In the genomic region with DNA sequence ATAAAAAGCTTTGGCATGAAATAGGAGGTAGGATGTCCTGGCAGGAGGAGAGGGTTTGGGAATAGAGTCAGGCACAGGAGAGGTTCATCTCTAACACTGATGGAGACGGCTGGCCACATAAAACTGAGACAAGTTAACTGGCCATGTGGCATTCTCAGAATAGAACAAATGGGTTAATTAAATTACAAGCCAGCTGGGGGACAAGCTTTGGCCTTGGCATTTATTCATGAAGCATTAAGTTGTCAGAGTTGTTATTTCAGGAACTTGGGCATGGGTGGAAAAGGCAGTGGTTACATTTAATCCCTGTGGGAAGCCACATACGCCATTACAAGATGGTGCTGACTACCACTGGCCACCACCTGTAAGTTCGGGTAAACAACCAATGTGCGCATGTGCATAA, we compare ENCODE assay signal across 38 mouse cellular contexts. TPM values are rescaled to one million over a fixed set of nuclear protein-coding genes. Genes with fewer than 3 reads are reported as not detected.
"Had no signal": no experiment of that assay in that cellular context is flagged by ENCODE, and none has a peak within 500 bp of the region (broad histone marks: within the 10 kb centered on the region; RNA-seq: fewer than 3 reads in every experiment).

No protein-coding gene starts in this region.

- H3K9ac ChIP-seq: heart, embryonic 12.5 days; hindbrain, embryonic 12.5 days; hindbrain, embryonic 14.5 days; intestine, embryonic 15.5 days; limb, embryonic 12.5 days; liver, embryonic 13.5 days had no signal

- H3K9me3 ChIP-seq: heart, embryonic 10.5 days; heart, embryonic 12.5 days; hindbrain, embryonic 10.5 days; hindbrain, embryonic 12.5 days; intestine, embryonic 15.5 days; limb, embryonic 10.5 days; limb, embryonic 12.5 days; liver, embryonic 13.5 days had no signal

- ATAC-seq: hindbrain, embryonic 16.5 days; inflammation-experienced regulatory T-cells, adult 6 months; intestine, embryonic 15.5 days; intestine, postnatal 0 days had no signal

- H3K4me2 ChIP-seq: heart, embryonic 12.5 days; hindbrain, embryonic 12.5 days; hindbrain, embryonic 14.5 days; intestine, embryonic 15.5 days; limb, embryonic 12.5 days; liver, embryonic 11.5 days; liver, embryonic 13.5 days had no signal

- DNase-seq: gastrocnemius, adult 2 months; gastrocnemius, postnatal 10 days; gastrocnemius, postnatal 25 days; heart, adult 18-20 months; heart, postnatal 10 days; heart, postnatal 4 days; kidney, adult 18-20 months; kidney, adult 8-10 months; kidney, postnatal 10 days; kidney, postnatal 25 days; kidney, postnatal 4 days; liver; liver, embryonic 13.5 days had no signal

- H3K36me3 ChIP-seq: heart, embryonic 10.5 days; heart, embryonic 12.5 days; hindbrain, embryonic 10.5 days; hindbrain, embryonic 12.5 days; intestine, embryonic 15.5 days; limb, embryonic 10.5 days; limb, embryonic 12.5 days; liver, embryonic 13.5 days had no signal

- H3K4me3 ChIP-seq: gastrocnemius, adult 2 months; heart, embryonic 10.5 days; heart, embryonic 12.5 days; hindbrain, embryonic 10.5 days; hindbrain, embryonic 12.5 days; intestine, embryonic 15.5 days; layer of hippocampus, adult 2 months; left cerebral cortex, adult 2 months; limb, embryonic 10.5 days; limb, embryonic 12.5 days; liver, embryonic 13.5 days had no signal

- H3K27ac ChIP-seq: gastrocnemius, adult 2 months; heart, embryonic 10.5 days; hindbrain, embryonic 10.5 days; hindbrain, embryonic 12.5 days; hindbrain, embryonic 14.5 days; intestine, embryonic 15.5 days; layer of hippocampus, adult 2 months; left cerebral cortex, adult 2 months; limb, embryonic 10.5 days; limb, embryonic 12.5 days; liver, embryonic 13.5 days had no signal

RNA-seq across cellular contexts. Expression of gene Ttll8, which starts 3.0 kb away (rescaled TPM):
- total RNA-seq: gastrocnemius, adult 2 months; gastrocnemius, postnatal 10 days; gastrocnemius, postnatal 25 days; granulocyte monocyte progenitor cell, adult 5-6 weeks; heart, adult 18-20 months; heart, adult 8-10 months; heart, postnatal 10 days; heart, postnatal 25 days; heart, postnatal 4 days had no signal
- polyA plus RNA-seq: heart, embryonic 10.5 days; heart, embryonic 12.5 days; heart, embryonic 14.5 days; heart, embryonic 16.5 days; hindbrain, embryonic 12.5 days; hindbrain, embryonic 14.5 days; inflammation-experienced regulatory T-cells, adult 6 months; intestine, embryonic 15.5 days; intestine, postnatal 0 days; kidney, embryonic 14.5 days; kidney, embryonic 16.5 days; limb, embryonic 10.5 days; limb, embryonic 12.5 days; liver, embryonic 11.5 days; liver, embryonic 13.5 days had no signal

RNA-seq across cellular contexts. Expression of gene Mlc1, which starts 27.6 kb away (rescaled TPM):
- total RNA-seq: gastrocnemius, adult 2 months; granulocyte monocyte progenitor cell, adult 5-6 weeks; heart, adult 18-20 months; heart, adult 8-10 months; heart, postnatal 10 days; heart, postnatal 25 days; heart, postnatal 4 days had no signal
- polyA plus RNA-seq: heart, embryonic 10.5 days; heart, embryonic 14.5 days; intestine, embryonic 15.5 days; intestine, postnatal 0 days; kidney, embryonic 14.5 days; kidney, embryonic 16.5 days; limb, embryonic 10.5 days; limb, embryonic 12.5 days; liver, embryonic 11.5 days had no signal

RNA-seq across cellular contexts. Expression of gene Mov10l1, which starts 31.5 kb away (rescaled TPM):
- total RNA-seq: gastrocnemius, adult 2 months; gastrocnemius, postnatal 10 days; gastrocnemius, postnatal 25 days; granulocyte monocyte progenitor cell, adult 5-6 weeks; layer of hippocampus, adult 2 months; layer of hippocampus, postnatal 10 days; layer of hippocampus, postnatal 25 days; left cerebral cortex, adult 2 months; left cerebral cortex, postnatal 14 days; left cerebral cortex, postnatal 36 days had no signal
- polyA plus RNA-seq: hindbrain, embryonic 10.5 days; hindbrain, embryonic 12.5 days; hindbrain, embryonic 14.5 days; inflammation-experienced regulatory T-cells, adult 6 months; intestine, embryonic 15.5 days; intestine, postnatal 0 days; kidney, embryonic 14.5 days; limb, embryonic 12.5 days; liver, embryonic 13.5 days had no signal
